Comparison of ENCODE assay signal across 28 mouse cellular contexts in the genomic region with DNA sequence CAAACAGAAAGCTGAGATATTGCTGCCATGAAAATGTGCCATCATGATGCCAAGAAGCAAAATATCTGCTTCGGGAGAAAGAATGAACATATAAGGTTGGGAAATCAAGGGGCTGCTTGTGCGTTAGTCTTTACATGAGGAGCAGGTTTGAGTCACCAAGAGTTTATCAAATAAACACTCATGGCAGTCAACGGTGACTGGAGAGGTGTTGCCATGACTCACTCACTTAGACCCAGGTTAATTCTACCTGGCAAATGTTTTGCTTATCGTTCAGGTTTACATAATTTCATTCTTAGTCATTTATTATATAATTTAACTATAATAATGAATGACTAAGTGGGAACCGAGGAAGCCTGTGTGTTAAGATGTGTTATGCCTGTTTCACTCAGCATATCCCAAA.
"Had no signal": no experiment of that assay in that cellular context is flagged by ENCODE, and none has a peak within 500 bp of the region (broad histone marks: within the 10 kb centered on the region; RNA-seq: fewer than 3 reads in every experiment).

No protein-coding gene starts in this region.

- H3K9ac ChIP-seq: embryonic facial prominence, embryonic 12.5 days; embryonic facial prominence, embryonic 13.5 days; embryonic facial prominence, embryonic 15.5 days; forebrain, embryonic 12.5 days; forebrain, embryonic 13.5 days; forebrain, embryonic 15.5 days; forebrain, postnatal 0 days had no signal

- H3K36me3 ChIP-seq: embryonic facial prominence, embryonic 10.5 days; embryonic facial prominence, embryonic 12.5 days; embryonic facial prominence, embryonic 13.5 days; embryonic facial prominence, embryonic 15.5 days; forebrain, embryonic 10.5 days; forebrain, embryonic 12.5 days; forebrain, embryonic 15.5 days had no signal

- H3K4me1 ChIP-seq: embryonic facial prominence, embryonic 12.5 days; embryonic facial prominence, embryonic 15.5 days; forebrain, embryonic 10.5 days; forebrain, embryonic 12.5 days; forebrain, embryonic 13.5 days; forebrain, embryonic 15.5 days had no signal

- H3K4me3 ChIP-seq: embryonic facial prominence, embryonic 10.5 days; embryonic facial prominence, embryonic 12.5 days; embryonic facial prominence, embryonic 13.5 days; embryonic facial prominence, embryonic 15.5 days; erythroblast, embryonic 14.5 days; forebrain, embryonic 10.5 days; forebrain, embryonic 12.5 days; forebrain, embryonic 13.5 days; forebrain, embryonic 15.5 days; gastrocnemius, adult 2 months had no signal

- H3K27me3 ChIP-seq: embryonic facial prominence, embryonic 12.5 days; embryonic facial prominence, embryonic 13.5 days; embryonic facial prominence, embryonic 15.5 days; forebrain, embryonic 12.5 days; forebrain, embryonic 13.5 days; forebrain, embryonic 15.5 days had no signal

- DNase-seq: cerebellum, adult 18-20 months; cerebellum, adult 2 months; cerebellum, adult 8-10 months; cerebellum, adult 9-10 months; cerebellum, adult 9-11 months; cerebellum, postnatal 10 days; cerebellum, postnatal 14 days; cerebellum, postnatal 25 days; cerebellum, postnatal 36 days; embryo, embryonic 11 days; forebrain, postnatal 0 days; gastrocnemius, adult 2 months; gastrocnemius, postnatal 10 days; gastrocnemius, postnatal 14 days; gastrocnemius, postnatal 25 days; gastrocnemius, postnatal 36 days; heart, adult 11 months had no signal

- H3K9me3 ChIP-seq: embryonic facial prominence, embryonic 10.5 days; embryonic facial prominence, embryonic 12.5 days; embryonic facial prominence, embryonic 13.5 days; embryonic facial prominence, embryonic 15.5 days; forebrain, embryonic 10.5 days; forebrain, embryonic 12.5 days; forebrain, embryonic 13.5 days; forebrain, embryonic 15.5 days had no signal

- H3K4me2 ChIP-seq: embryonic facial prominence, embryonic 12.5 days; embryonic facial prominence, embryonic 13.5 days; embryonic facial prominence, embryonic 15.5 days; forebrain, embryonic 12.5 days; forebrain, embryonic 13.5 days; forebrain, embryonic 15.5 days had no signal

- ATAC-seq: forebrain, embryonic 13.5 days; forebrain, embryonic 14.5 days; forebrain, embryonic 15.5 days; forebrain, embryonic 16.5 days; forebrain, postnatal 0 days had no signal

- H3K27ac ChIP-seq: embryonic facial prominence, embryonic 10.5 days; embryonic facial prominence, embryonic 12.5 days; embryonic facial prominence, embryonic 13.5 days; embryonic facial prominence, embryonic 15.5 days; forebrain, embryonic 10.5 days; forebrain, embryonic 12.5 days; forebrain, embryonic 13.5 days; forebrain, embryonic 15.5 days; gastrocnemius, adult 2 months had no signal
